ENCODE assay signal across 7 mouse cellular contexts in the genomic region with DNA sequence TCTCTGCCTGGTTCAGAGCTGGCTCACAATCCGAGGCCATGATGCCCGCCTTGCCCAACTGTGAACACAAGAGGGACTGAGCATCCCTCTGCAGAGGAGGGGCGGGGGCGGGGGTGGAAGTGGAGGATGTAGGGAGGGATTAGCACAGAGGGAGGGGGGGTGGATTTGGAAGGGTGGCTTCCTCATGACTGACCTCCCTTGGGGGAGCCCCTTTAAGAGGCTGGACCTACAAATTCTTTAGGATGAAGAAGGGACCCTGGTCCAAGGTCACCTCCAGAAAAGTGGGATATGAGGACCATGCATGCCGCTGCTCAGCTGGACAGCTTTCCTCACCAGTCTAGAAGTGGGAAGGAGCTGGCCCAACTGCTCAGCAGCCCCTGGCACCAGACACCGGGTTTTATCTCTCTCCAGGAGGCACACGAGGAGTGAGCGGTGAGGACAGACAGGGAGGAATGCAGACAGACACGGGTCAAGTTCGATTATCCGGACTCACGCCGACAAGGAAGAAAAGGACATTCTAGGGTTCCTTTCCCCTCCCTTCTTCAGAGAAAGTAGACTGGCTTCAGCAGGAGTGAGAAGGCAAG. TPM values are rescaled to one million over a fixed set of nuclear protein-coding genes. Genes with fewer than 3 reads are reported as not detected.
DNase-seq lines count a peak whose midpoint lies in the region; ATAC-seq and TF ChIP-seq lines count a peak whose summit lies in the region.

No protein-coding gene starts in this region.

- no peak for DNase-seq in liver, adult 2 months (ENCODE audit: extremely low read depth, low read depth, low spot score)
- no peak for DNase-seq in liver
- no peak for DNase-seq in limb, embryonic 11.5 days (ENCODE audit: low spot score)
- peak; percentile 69 for DNase-seq in retina, postnatal 1 day
- DNase-seq in spleen, postnatal 4 days (ENCODE audit: low spot score in 2 of 2) = no peak

- TF ChIP-seq POLR2A in liver, adult 2 months (IDR thresholded peaks at IDR 0.05; ENCODE audit: extremely low read depth, insufficient read depth, low read length) = no peak
- TF ChIP-seq POLR2A in bone marrow macrophage, adult 2 months (IDR thresholded peaks at IDR 0.05; ENCODE audit: borderline replicate concordance, low read depth, low read length) = no peak
- no peak for TF ChIP-seq POLR2A in embryonic fibroblast, embryonic 13.5 days (IDR thresholded peaks at IDR 0.05; ENCODE audit: low read depth, low read length)

- H3K27me3 ChIP-seq in liver, adult 2 months (ENCODE audit: control insufficient read depth, insufficient read depth, low read length) = no peaks in the 10 kb centered on the region
- H3K27me3 ChIP-seq in limb, embryonic 11.5 days (ENCODE audit: control insufficient read depth, insufficient read depth, low read length) = no peaks in the 10 kb centered on the region

- no peak for TF ChIP-seq CTCF in liver, adult 2 months (IDR thresholded peaks at IDR 0.05; ENCODE audit: low read depth, low read length)
- TF ChIP-seq CTCF in bone marrow macrophage, adult 2 months (IDR thresholded peaks at IDR 0.05; ENCODE audit: low read depth, low read length) = no peak
- no peak for TF ChIP-seq CTCF in embryonic fibroblast, embryonic 13.5 days (IDR thresholded peaks at IDR 0.05; ENCODE audit: borderline replicate concordance, insufficient read depth, low read length)

- H3K9me3 ChIP-seq in limb, embryonic 11.5 days (ENCODE audit: control insufficient read depth, low read length) = no peaks in the 10 kb centered on the region

- peak overlapping the region; percentile 13; the same call in 1 of the 2 replicates for H3K4me3 ChIP-seq in liver, adult 2 months (ENCODE audit: insufficient read depth, low read depth, low read length)
- peak overlapping the region; percentile 94 for H3K4me3 ChIP-seq in bone marrow macrophage, adult 2 months (ENCODE audit: insufficient read depth, low read length)
- H3K4me3 ChIP-seq in embryonic fibroblast, embryonic 13.5 days (ENCODE audit: insufficient read depth, low read length) = peak overlapping the region; percentile 84
- peak overlapping the region; percentile 84 for H3K4me3 ChIP-seq in limb, embryonic 11.5 days (ENCODE audit: low read depth, low read length)

- H3K27ac ChIP-seq in liver, adult 2 months (replicated peaks; ENCODE audit: insufficient read depth, low read depth, low read length) = no peak overlapping the region
- no peak overlapping the region for H3K27ac ChIP-seq in bone marrow macrophage, adult 2 months (ENCODE audit: insufficient read depth, low read depth, low read length)
- no peak overlapping the region for H3K27ac ChIP-seq in embryonic fibroblast, embryonic 13.5 days (ENCODE audit: insufficient read depth, low read length)
- no peak overlapping the region for H3K27ac ChIP-seq in limb, embryonic 11.5 days (replicated peaks; ENCODE audit: low read depth, low read length)

- 27% methylated on average over 13 of the region's 13 CpGs for WGBS in liver, adult 2 months
- 10% methylated on average over 13 of the region's 13 CpGs for WGBS in limb, embryonic 11.5 days

- ATAC-seq in limb, embryonic 11.5 days (ENCODE audit: insufficient number of reproducible peaks, low FRiP score, low TSS enrichment, low read depth) = no peak

- H3K4me1 ChIP-seq in liver, adult 2 months (ENCODE audit: control insufficient read depth, insufficient read depth, low read length) = peaks cover 6% of the 10 kb centered on the region
- H3K4me1 ChIP-seq in bone marrow macrophage, adult 2 months (ENCODE audit: control insufficient read depth, insufficient read depth, low read length) = no peaks in the 10 kb centered on the region
- peaks cover 3% of the 10 kb centered on the region; the same call in 1 of the 2 replicates for H3K4me1 ChIP-seq in embryonic fibroblast, embryonic 13.5 days (ENCODE audit: control insufficient read depth, insufficient read depth, low read length)
- H3K4me1 ChIP-seq in limb, embryonic 11.5 days (ENCODE audit: control insufficient read depth, insufficient read depth, low read length) = peaks cover 15% of the 10 kb centered on the region

- no peak overlapping the region; the same call in 1 of the 2 replicates for H3K9ac ChIP-seq in liver, adult 2 months (ENCODE audit: low read depth, low read length)
- H3K9ac ChIP-seq in limb, embryonic 11.5 days (ENCODE audit: low read length) = peak overlapping the region; percentile 47

- H3K4me2 ChIP-seq in limb, embryonic 11.5 days (ENCODE audit: low read depth, severe bottlenecking) = peak overlapping the region; percentile 88

- no peaks in the 10 kb centered on the region; the same call in 1 of the 2 replicates for H3K79me2 ChIP-seq in liver, adult 2 months (ENCODE audit: control insufficient read depth, insufficient read depth, low read length)

- no peaks in the 10 kb centered on the region for H3K36me3 ChIP-seq in liver, adult 2 months (ENCODE audit: control insufficient read depth, insufficient read depth, low read length)
- H3K36me3 ChIP-seq in limb, embryonic 11.5 days (ENCODE audit: control insufficient read depth, insufficient read depth, low read length) = peaks cover 7% of the 10 kb centered on the region; the same call in 1 of the 2 replicates

RNA-seq across cellular contexts. Expression of a gene that starts 1.1 kb away (rescaled TPM):
- 2.4 and 4.2 TPM in 2 replicates for total RNA-seq in liver, adult 2 months (2014; rRNA removed)
- 10.0 and 12.8 TPM in 2 replicates for polyA plus RNA-seq in liver, adult 2 months (2012; rRNA removed)
- polyA plus RNA-seq in bone marrow macrophage, adult 2 months (2012; ENCODE audit: insufficient read depth, insufficient read length, missing spikeins) = 10.8 and 13.1 TPM in 2 replicates
- 16.7 and 18.3 TPM in 2 replicates for polyA plus RNA-seq in embryonic fibroblast, embryonic 13.5 days (2011; ENCODE audit: insufficient read length, low read depth, missing spikeins)
- polyA plus RNA-seq in limb, embryonic 11.5 days (2014; fragmentation: Nextera tagmentation; extraction: Ambion mirVana) = 25.7 and 28.9 TPM in 2 replicates

RNA-seq across cellular contexts. Expression of a gene that starts 1.2 kb away (rescaled TPM):
- total RNA-seq in liver, adult 2 months (2014; rRNA removed) = 8.9 and 12.8 TPM in 2 replicates
- 13.0 and 13.7 TPM in 2 replicates for polyA plus RNA-seq in liver, adult 2 months (2012; rRNA removed)
- 25.3 and 30.6 TPM in 2 replicates for polyA plus RNA-seq in bone marrow macrophage, adult 2 months (2012; ENCODE audit: insufficient read depth, insufficient read length, missing spikeins)
- polyA plus RNA-seq in embryonic fibroblast, embryonic 13.5 days (2011; ENCODE audit: insufficient read length, low read depth, missing spikeins) = 21.6 and 30.6 TPM in 2 replicates
- polyA plus RNA-seq in limb, embryonic 11.5 days (2014; fragmentation: Nextera tagmentation; extraction: Ambion mirVana) = 18.9 and 20.2 TPM in 2 replicates

RNA-seq across cellular contexts. Expression of a gene that starts 16.1 kb away (rescaled TPM):
- total RNA-seq in liver, adult 2 months (2014; rRNA removed) = not detected in 2 replicates
- polyA plus RNA-seq in liver, adult 2 months (2012; rRNA removed) = not detected in 2 replicates
- polyA plus RNA-seq in bone marrow macrophage, adult 2 months (2012; ENCODE audit: insufficient read depth, insufficient read length, missing spikeins) = not detected in 2 replicates
- polyA plus RNA-seq in embryonic fibroblast, embryonic 13.5 days (2011; ENCODE audit: insufficient read length, low read depth, missing spikeins) = not detected in 2 replicates
- polyA plus RNA-seq in limb, embryonic 11.5 days (2014; fragmentation: Nextera tagmentation; extraction: Ambion mirVana) = not detected in 2 replicates

Comparison
In these comparisons a context has a peak if more than half of its experiments do, and no peak if none do; other contexts are left out.
1. H3K4me3 ChIP-seq: peak in every context shown above with its lines; median percentile 94 in bone marrow macrophage, adult 2 months; 84 in embryonic fibroblast, embryonic 13.5 days; 84 in limb, embryonic 11.5 days; 13 in liver, adult 2 months.